Mouse (Mus musculus) liver, adult 10 weeks (tissue): ENCODE results near the gene Vmn1r95. TPM values are rescaled to one million over a fixed set of nuclear protein-coding genes. Genes with fewer than 3 reads are reported as not detected.

ENCODE experiments used
- polyA plus RNA-seq: library from polyadenylated mRNA; stranded (reverse); fragments of 350-450 nt; fragmentation: Illumina TruSeq; extraction: RNeasy Lipid Tissue Mini Kit (QIAGEN cat#74804); gene quantifications from one replicate; pipeline ENCODE4 v1.2.3, GENCODE M21; 2014; ENCODE audit warnings: low read depth, low replicate concordance

Gene Vmn1r95
- polyA plus RNA-seq = not detected

GRCm38 (mm10) chr7:20193410-20193809, at the start of gene Vmn1r95:
Gene Vmn1r95, plus strand, starts transcription at chr7:20193710.

GRCm38 (mm10) chr7:20168277-20168676, 25.2 kb upstream of the Vmn1r95 start, which contains the start of gene Vmn1r94:
Gene Vmn1r94, minus strand, starts transcription at chr7:20168377.

GRCm38 (mm10) chr7:20205507-20205906, 12.0 kb downstream of the Vmn1r95 start, which contains the start of gene Gm6164:
Gene Gm6164, minus strand, starts transcription at chr7:20205607.

GRCm38 (mm10) chr7:20233728-20234127, 40.2 kb downstream of the Vmn1r95 start, which contains the start of gene Gm4498:
Gene Gm4498, minus strand, starts transcription at chr7:20233828.

Other genes with a start within 250 kb of the Vmn1r95 start
- gene Igsf23, start 243.0 kb upstream of the Vmn1r95 start, polyA plus RNA-seq = 0.21 TPM
- not detected for gene Ceacam20, start 228.3 kb upstream of the Vmn1r95 start, polyA plus RNA-seq
- gene Nlrp9b, start 202.2 kb upstream of the Vmn1r95 start, polyA plus RNA-seq = not detected
- not detected for gene Vmn1r91, start 94.0 kb upstream of the Vmn1r95 start, polyA plus RNA-seq
- gene Gm16442, start 71.1 kb upstream of the Vmn1r95 start, polyA plus RNA-seq = not detected
- gene Vmn1r93, start 54.6 kb upstream of the Vmn1r95 start, polyA plus RNA-seq = not detected
- not detected for gene Vmn1r94, start 25.3 kb upstream of the Vmn1r95 start, polyA plus RNA-seq
- gene Gm6164, start 11.9 kb downstream of the Vmn1r95 start, polyA plus RNA-seq = not detected
- not detected for gene Gm4498, start 40.1 kb downstream of the Vmn1r95 start, polyA plus RNA-seq
- not detected for gene Gm5890, start 69.1 kb downstream of the Vmn1r95 start, polyA plus RNA-seq
- not detected for gene Gm4133, start 140.4 kb downstream of the Vmn1r95 start, polyA plus RNA-seq
- gene Gm5728, start 181.7 kb downstream of the Vmn1r95 start, polyA plus RNA-seq = not detected
- not detected for gene Vmn1r100, start 224.2 kb downstream of the Vmn1r95 start, polyA plus RNA-seq
- gene Vmn1r101, start 248.9 kb downstream of the Vmn1r95 start, polyA plus RNA-seq = not detected